Mouse (Mus musculus) heart, embryonic 13.5 days (tissue): ENCODE data around the gene Amh. TPM values are rescaled to one million over a fixed set of nuclear protein-coding genes. Genes with fewer than 3 reads are reported as not detected.

Experiments used
- ATAC-seq: fragments of 200-750 bp; cut with Nextera tagmentation; 2 replicates; pipeline ENCODE4 v1.8.0; 2017; ENCODE audit warnings: moderate TSS enrichment; ENCODE audit not compliant: insufficient number of reproducible peaks, low FRiP score, low TSS enrichment; ENCODE audit errors: extremely low read depth
- H3K27ac ChIP-seq: fragments of 300-500 bp; sonication (generic); replicated peaks from 2 replicates; pipeline ENCODE4 v1.5.1; 2015; ENCODE audit warnings: moderate library complexity, mild to moderate bottlenecking, inconsistent platforms
- H3K27me3 ChIP-seq: fragments of 300-500 bp; sonication (generic); replicated peaks from 2 replicates; pipeline ENCODE4 v1.6.1; 2015; ENCODE audit warnings: mild to moderate bottlenecking, inconsistent platforms
- H3K36me3 ChIP-seq: fragments of 300-500 bp; sonication (generic); 2 replicates; pipeline ENCODE4 v1.6.1; 2015; ENCODE audit warnings: mild to moderate bottlenecking, inconsistent platforms
- H3K4me1 ChIP-seq: fragments of 300-500 bp; sonication (generic); 2 replicates; pipeline ENCODE4 v1.6.1; 2015; ENCODE audit warnings: inconsistent platforms
- H3K4me2 ChIP-seq: fragments of 300-500 bp; sonication (generic); 2 replicates; pipeline ENCODE4 v1.6.1; 2015; ENCODE audit warnings: inconsistent platforms, mild to moderate bottlenecking, moderate library complexity
- H3K4me3 ChIP-seq: fragments of 300-500 bp; sonication (generic); 2 replicates; pipeline ENCODE4 v1.5.1; 2015; ENCODE audit warnings: moderate library complexity, mild to moderate bottlenecking, inconsistent platforms
- H3K9ac ChIP-seq: fragments of 300-500 bp; sonication (generic); 2 replicates; pipeline ENCODE4 v1.6.1; 2015; ENCODE audit warnings: inconsistent platforms, mild to moderate bottlenecking, moderate library complexity
- H3K9me3 ChIP-seq: fragments of 300-500 bp; sonication (generic); 2 replicates; pipeline ENCODE4 v1.6.1; 2016; ENCODE audit warnings: inconsistent platforms
- WGBS: fragments of 180-500 bp; shearing (Covaris S2); methylation state at CpG from one replicate; pipeline ENCODE4 v1.1.7; 2015; ENCODE audit warnings: mixed read lengths; 5-methylcytosine and 5-hydroxymethylcytosine counted together
- microRNA counts: library from miRNA; unstranded; fragments of <30 nt; microRNA quantifications from one replicate; lab custom pipeline; 2016
- microRNA-seq: library from miRNA; unstranded; fragments of <30 nt; microRNA quantifications from one replicate; pipeline ENCODE4, GENCODE M21; 2016
- polyA plus RNA-seq: library from polyadenylated mRNA; unstranded; fragments of >200 nt; fragmentation: Nextera tagmentation; extraction: Ambion mirVana; gene quantifications from 2 replicates; pipeline ENCODE4 v1.2.1, GENCODE M21; 2015

The Amh gene
- polyA plus RNA-seq, 1 experiment from 2014 or later: not detected

DNA sequence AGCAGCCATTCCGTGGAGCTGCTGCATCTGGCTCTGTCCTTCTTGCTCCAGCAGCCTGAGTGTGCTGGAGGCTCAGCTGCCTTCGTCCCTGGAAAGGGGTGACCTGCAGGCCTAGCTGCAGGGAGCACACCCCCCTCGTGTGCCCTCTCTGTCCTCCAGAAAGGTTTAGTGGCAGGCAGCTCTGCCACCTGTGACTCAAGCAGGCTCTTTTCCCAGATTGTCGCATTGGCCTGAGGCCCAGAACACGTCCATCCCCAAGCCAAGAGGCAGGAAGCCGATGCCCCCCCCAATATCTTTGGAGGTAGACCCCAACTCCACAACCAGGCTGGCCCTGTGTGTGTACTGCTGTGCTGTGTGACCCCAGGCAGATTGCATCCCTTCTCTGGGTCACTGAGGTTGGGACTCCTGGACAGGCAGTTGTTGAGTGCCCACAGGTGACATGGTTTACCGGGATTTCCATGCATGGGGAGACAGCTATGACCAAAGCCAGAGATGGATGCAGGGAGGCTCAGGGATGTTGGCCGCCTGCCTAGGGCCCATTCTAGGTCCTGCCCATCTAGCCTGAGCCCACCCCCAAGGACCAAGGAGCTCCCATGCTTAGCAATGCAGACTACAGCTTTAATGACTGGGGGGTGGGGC, 40.1 kb downstream of the Amh start:
- ATAC-seq: no peak
- H3K9ac ChIP-seq: peak overlapping the region; percentile 47; the same call in 1 of the 2 replicates
- H3K27ac ChIP-seq: no peak overlapping the region
- H3K4me1 ChIP-seq: peaks cover 35% of the 10 kb centered on the region
- H3K27me3 ChIP-seq: peaks cover 67% of the 10 kb centered on the region
- no peak overlapping the region for H3K4me3 ChIP-seq
- no peaks in the 10 kb centered on the region for H3K36me3 ChIP-seq
- 43% methylated on average over 8 of the region's 8 CpGs for WGBS
- no peaks in the 10 kb centered on the region for H3K9me3 ChIP-seq
- H3K4me2 ChIP-seq: no peak overlapping the region

GRCm38 (mm10) chr10:80845732-80846131, 40.7 kb downstream of the Amh start:
- no peaks in the 10 kb centered on the region for H3K9me3 ChIP-seq
- peaks cover 61% of the 10 kb centered on the region for H3K27me3 ChIP-seq
- peaks cover 35% of the 10 kb centered on the region for H3K4me1 ChIP-seq
- H3K4me2 ChIP-seq: no peak overlapping the region
- no peak for ATAC-seq
- no peak overlapping the region for H3K9ac ChIP-seq
- no peak overlapping the region for H3K27ac ChIP-seq
- 73% methylated on average over 12 of the region's 12 CpGs for WGBS
- H3K4me3 ChIP-seq: no peak overlapping the region
- H3K36me3 ChIP-seq: peaks cover 5% of the 10 kb centered on the region; the same call in 1 of the 2 replicates

DNA sequence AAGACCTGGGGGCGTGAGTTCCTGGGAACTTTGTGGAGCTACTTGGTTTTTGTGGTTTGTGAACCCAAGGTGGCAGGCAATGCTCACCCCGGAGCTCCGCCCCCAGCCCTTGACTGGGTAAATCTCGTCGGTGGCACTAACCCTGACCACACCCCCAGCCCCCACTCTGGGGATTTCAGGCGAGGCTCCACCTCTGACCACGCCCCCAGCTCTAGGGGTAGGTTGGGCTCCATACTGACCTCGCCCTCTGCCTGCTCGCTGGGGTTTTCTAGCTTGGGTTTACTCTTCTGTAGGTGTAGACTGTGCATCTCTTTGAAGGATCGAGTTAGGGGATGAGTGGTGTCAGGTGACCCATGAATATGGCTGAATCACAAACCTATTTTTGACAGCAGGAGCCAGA, 43.5 kb downstream of the Amh start:
- peaks cover 35% of the 10 kb centered on the region for H3K4me1 ChIP-seq
- H3K4me2 ChIP-seq: no peak overlapping the region
- H3K9me3 ChIP-seq: no peaks in the 10 kb centered on the region
- H3K27ac ChIP-seq: no peak overlapping the region
- WGBS: 10% methylated on average over 10 of the region's 10 CpGs
- H3K27me3 ChIP-seq: peaks cover 33% of the 10 kb centered on the region
- H3K9ac ChIP-seq: no peak overlapping the region
- peak; percentile 56 for ATAC-seq
- no peak overlapping the region for H3K4me3 ChIP-seq
- peaks cover 31% of the 10 kb centered on the region for H3K36me3 ChIP-seq

GRCm38 (mm10) chr10:80854913-80855748, 50.1 kb downstream of the Amh start, which contains the start of the genes Lsm7 and Sppl2b:
Gene Lsm7 (minus strand): TSS chr10:80855209.
Gene Sppl2b (plus strand): TSS chr10:80855275.
- Histone ChIP-seq H3K4me3 (peak within 1 kb of the TSS; percentile 99), H3K9ac (peak within 1 kb of the TSS; percentile 96), H3K36me3 (peaks cover 32% of the 10 kb centered on the region), H3K9me3 (no peaks in the 10 kb centered on the region), H3K4me1 (peaks cover 32% of the 10 kb centered on the region), H3K27me3 (no peaks in the 10 kb centered on the region), H3K4me2 (peak within 1 kb of the TSS; percentile 99), H3K27ac (peak within 1 kb of the TSS; percentile 71)
- ATAC-seq: peak; percentile 71; the same call in 1 of the 2 replicates
- under 1% methylated on average over 81 of the region's 81 CpGs for WGBS

DNA sequence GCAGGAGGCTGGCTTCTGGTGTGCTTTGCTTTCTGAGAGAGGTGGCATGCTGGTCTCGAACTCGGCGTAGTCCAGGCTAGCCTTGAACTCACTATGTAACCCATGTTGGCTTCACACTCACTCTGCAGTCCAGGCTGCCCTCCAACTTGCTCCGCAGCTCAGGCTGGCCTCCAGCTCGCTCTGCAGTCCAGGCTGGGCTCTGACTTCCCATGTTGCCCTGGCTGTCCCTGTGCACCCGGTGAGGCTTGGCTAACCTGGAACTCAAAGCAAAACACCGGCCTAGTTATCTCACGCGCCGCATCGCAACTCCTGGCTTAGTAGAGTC, 50.7 kb downstream of the Amh start:
- peak overlapping the region; percentile 99 for H3K4me2 ChIP-seq
- 23% methylated on average over 11 of the region's 11 CpGs for WGBS
- peak overlapping the region; percentile 96 for H3K9ac ChIP-seq
- peak overlapping the region; percentile 71 for H3K27ac ChIP-seq
- H3K9me3 ChIP-seq: no peaks in the 10 kb centered on the region
- no peaks in the 10 kb centered on the region for H3K27me3 ChIP-seq
- no peak; the same call in 1 of the 2 replicates for ATAC-seq
- peak overlapping the region; percentile 99 for H3K4me3 ChIP-seq
- peaks cover 32% of the 10 kb centered on the region for H3K4me1 ChIP-seq
- peaks cover 27% of the 10 kb centered on the region for H3K36me3 ChIP-seq

DNA sequence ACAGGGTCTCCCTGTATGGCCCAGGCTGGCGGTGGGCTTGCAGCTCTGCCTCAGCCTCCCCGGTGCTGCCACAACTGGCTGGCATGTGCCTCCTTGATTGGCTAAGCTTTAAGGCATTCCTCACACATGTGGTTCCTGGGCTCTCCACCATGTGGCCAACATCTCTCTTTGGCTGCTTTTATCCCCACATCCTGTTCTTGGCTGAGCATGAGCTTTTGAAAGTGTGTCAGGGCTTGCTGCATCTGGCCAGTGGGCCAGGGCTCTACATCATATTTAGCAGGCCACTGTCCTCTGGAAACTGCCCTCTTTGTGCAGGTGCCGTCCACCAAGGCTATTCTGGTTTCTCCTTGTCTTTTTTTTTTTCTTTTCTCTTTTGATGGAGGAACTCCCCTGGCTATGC, 51.2 kb downstream of the Amh start:
- 68% methylated on average over 3 of the region's 3 CpGs for WGBS
- Histone ChIP-seq H3K4me2 (peak overlapping the region; percentile 99), H3K9ac (peak overlapping the region; percentile 96), H3K9me3 (no peaks in the 10 kb centered on the region), H3K4me3 (peak overlapping the region; percentile 99), H3K27me3 (no peaks in the 10 kb centered on the region), H3K4me1 (peaks cover 32% of the 10 kb centered on the region), H3K36me3 (peaks cover 23% of the 10 kb centered on the region), H3K27ac (peak overlapping the region; percentile 71)
- no peak for ATAC-seq

DNA sequence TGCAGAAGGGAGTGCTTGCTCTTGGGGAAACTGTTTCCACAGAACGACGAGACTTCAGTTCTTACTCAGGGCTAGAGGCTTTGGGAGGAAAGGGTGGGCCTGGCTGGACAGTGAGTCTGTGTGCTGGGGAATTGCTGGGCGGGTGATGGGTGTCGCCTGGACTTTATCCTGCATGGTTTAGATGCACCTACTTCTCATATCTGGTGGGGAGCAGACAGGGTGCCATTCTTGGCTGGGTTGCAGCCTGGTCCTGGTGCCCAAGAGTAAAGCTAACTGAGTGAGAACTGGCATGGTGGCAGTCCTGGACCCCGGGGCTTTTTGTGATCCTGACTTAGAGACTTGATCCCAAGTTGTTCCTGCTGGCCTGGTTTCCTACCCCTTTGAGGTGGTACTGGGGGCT, 51.9 kb downstream of the Amh start:
- ATAC-seq: no peak
- Histone ChIP-seq H3K9ac (peak overlapping the region; percentile 96), H3K27me3 (no peaks in the 10 kb centered on the region), H3K27ac (peak overlapping the region; percentile 71), H3K4me3 (peak overlapping the region; percentile 99), H3K36me3 (peaks cover 23% of the 10 kb centered on the region), H3K9me3 (no peaks in the 10 kb centered on the region), H3K4me2 (peak overlapping the region; percentile 99), H3K4me1 (peaks cover 32% of the 10 kb centered on the region)
- 74% methylated on average over 5 of the region's 5 CpGs for WGBS

MicroRNA genes within 50 kb of the gene (microRNA counts, 519-probe panel; counts per million panel counts)
- microRNA mmu-miR-1982 (lab: Ali Mortazavi, UCI): 209 counts per million, percentile 61 among the panel's probes with 10 or more counts

Small RNAs within 50 kb of the gene (microRNA-seq; reads per million reads assigned to microRNA genes)
- gene Mir1982: 3.9 reads per million, percentile 16 among the genes with 10 or more reads in this experiment

Other genes with a start within 250 kb of the Amh start
- gene Rexo1, start 243.7 kb upstream of the Amh start, polyA plus RNA-seq: 15.9 and 17.7 TPM in 2 replicates
- 5.1 and 6.2 TPM in 2 replicates for gene Klf16, start 227.9 kb upstream of the Amh start, polyA plus RNA-seq
- 81.7 and 85.1 TPM in 2 replicates for gene Abhd17a, start 214.9 kb upstream of the Amh start, polyA plus RNA-seq
- gene Scamp4, start 202.4 kb upstream of the Amh start, polyA plus RNA-seq: 65.9 and 70.4 TPM in 2 replicates
- 4.4 and 5.6 TPM in 2 replicates for gene Adat3, start 202.4 kb upstream of the Amh start, polyA plus RNA-seq
- gene Gm49322, start 199.2 kb upstream of the Amh start, polyA plus RNA-seq: 1.5 and 1.7 TPM in 2 replicates
- gene Csnk1g2, start 182.4 kb upstream of the Amh start, polyA plus RNA-seq: 87.5 and 89.0 TPM in 2 replicates
- 50.9 and 53.7 TPM in 2 replicates for gene Btbd2, start 148.2 kb upstream of the Amh start, polyA plus RNA-seq
- gene Mknk2, start 127.1 kb upstream of the Amh start, polyA plus RNA-seq: 78.2 and 78.7 TPM in 2 replicates
- 26.0 and 27.2 TPM in 2 replicates for gene Mob3a, start 103.3 kb upstream of the Amh start, polyA plus RNA-seq
- gene Izumo4, start 103.1 kb upstream of the Amh start, polyA plus RNA-seq: 12.7 and 13.5 TPM in 2 replicates
- gene Ap3d1, start 63.0 kb upstream of the Amh start, polyA plus RNA-seq: 44.0 and 46.4 TPM in 2 replicates
- gene Dot1l, start 50.0 kb upstream of the Amh start, polyA plus RNA-seq: 17.9 and 19.1 TPM in 2 replicates
- gene Sf3a2, start 7.0 kb upstream of the Amh start, polyA plus RNA-seq: 46.3 and 53.4 TPM in 2 replicates
- 79.6 and 86.5 TPM in 2 replicates for gene Plekhj1, start 6.6 kb upstream of the Amh start, polyA plus RNA-seq
- 5.7 and 5.9 TPM in 2 replicates for gene Jsrp1, start 8.3 kb downstream of the Amh start, polyA plus RNA-seq
- 2,053 and 2,109 TPM in 2 replicates for gene Oaz1, start 21.4 kb downstream of the Amh start, polyA plus RNA-seq
- 0.16 and 0.34 TPM in 2 replicates for gene Lingo3, start 38.8 kb downstream of the Amh start, polyA plus RNA-seq
- 157 and 171 TPM in 2 replicates for gene Lsm7, start 50.0 kb downstream of the Amh start, polyA plus RNA-seq
- 27.7 and 28.5 TPM in 2 replicates for gene Sppl2b, start 50.0 kb downstream of the Amh start, polyA plus RNA-seq
- 0.05 and 0.07 TPM in 2 replicates for gene Tmprss9, start 66.6 kb downstream of the Amh start, polyA plus RNA-seq
- 285 and 314 TPM in 2 replicates for gene Timm13, start 95.7 kb downstream of the Amh start, polyA plus RNA-seq
- 24.8 and 26.7 TPM in 2 replicates for gene Lmnb2, start 113.0 kb downstream of the Amh start, polyA plus RNA-seq
- gene Gadd45b, start 124.8 kb downstream of the Amh start, polyA plus RNA-seq: 29.2 and 33.9 TPM in 2 replicates
- 1.4 TPM in 2 replicates for gene Gng7, start 209.7 kb downstream of the Amh start, polyA plus RNA-seq
- 0.06 and 0.07 TPM in 2 replicates for gene Diras1, start 220.4 kb downstream of the Amh start, polyA plus RNA-seq
- gene Slc39a3, start 232.2 kb downstream of the Amh start, polyA plus RNA-seq: 8.0 and 8.2 TPM in 2 replicates